Mouse (Mus musculus) c-Kit-positive CD71-negative TER-119-negative erythroid progenitor cells, embryonic 14.5 days (primary cell): Measurements from ENCODE around the gene Ppp1r16b.
"Not testable (repeated sequence)": the region's sequence is repeated elsewhere in the genome, so short reads cannot be mapped to it uniquely, and the experiment has no call there.

Source experiments
- DNase-seq: peaks from one replicate; pipeline ENCODE4 v3.0.0-alpha.2; 2013; ENCODE audit warnings: low read depth

Ppp1r16b gene

DNA sequence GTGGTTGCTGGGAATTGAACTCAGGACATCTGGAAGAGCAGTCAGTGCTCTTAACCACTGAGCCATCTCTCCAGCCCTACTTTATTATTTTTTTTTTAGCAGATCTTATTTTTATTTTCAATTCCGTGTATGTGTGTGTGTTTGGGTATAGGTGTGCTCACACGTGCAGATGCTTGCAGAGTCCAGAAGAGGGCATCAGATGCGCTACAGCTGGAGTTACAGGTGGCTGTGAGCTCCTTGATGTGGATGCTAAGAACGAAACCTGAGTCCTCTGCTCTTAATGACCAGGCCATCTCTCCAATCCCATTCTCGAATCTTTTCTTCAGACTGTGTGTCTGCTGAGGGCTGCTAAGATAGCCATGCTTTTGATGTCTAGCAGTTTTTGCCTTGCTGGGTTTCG, 61.1 kb downstream of the Ppp1r16b start:
- DNase-seq, result no peak

DNA sequence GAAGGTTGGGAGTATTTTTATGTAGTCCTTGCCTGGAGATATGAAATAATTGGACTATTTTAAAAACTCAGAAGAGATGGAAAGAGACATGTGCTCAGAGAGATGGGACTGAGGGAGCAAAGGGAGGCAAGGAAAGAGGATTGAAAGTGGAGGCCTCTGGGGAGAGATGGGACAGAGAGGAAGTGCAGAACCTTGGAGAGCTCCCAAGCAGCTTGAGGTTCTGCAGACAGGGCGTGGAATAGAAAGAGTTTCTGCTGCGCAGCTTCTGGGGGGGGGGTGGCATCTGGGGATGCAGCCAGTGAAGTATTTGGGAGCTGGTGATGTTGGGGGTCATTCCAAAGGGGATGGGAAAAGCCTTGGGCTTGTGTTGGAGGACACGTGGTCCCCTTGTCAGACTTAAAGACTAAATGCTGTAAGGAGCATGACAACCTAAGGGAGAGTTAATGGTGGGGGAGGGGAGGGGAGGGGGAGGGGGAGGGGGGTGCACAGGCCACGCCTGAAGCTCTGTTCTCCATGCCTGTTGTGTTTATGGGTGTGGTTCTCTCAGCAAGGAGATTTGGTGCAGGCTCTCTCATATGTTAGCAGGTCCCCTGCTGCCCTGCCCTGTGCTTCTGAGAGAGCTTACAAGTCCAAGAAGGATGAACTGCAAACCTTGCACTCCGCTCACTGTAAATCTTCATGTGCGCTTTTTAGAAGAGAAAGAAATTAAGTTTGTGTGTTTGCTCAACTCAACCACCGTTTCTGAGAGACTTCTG, 63.0 kb downstream of the Ppp1r16b start:
- DNase-seq, result no peak

DNA sequence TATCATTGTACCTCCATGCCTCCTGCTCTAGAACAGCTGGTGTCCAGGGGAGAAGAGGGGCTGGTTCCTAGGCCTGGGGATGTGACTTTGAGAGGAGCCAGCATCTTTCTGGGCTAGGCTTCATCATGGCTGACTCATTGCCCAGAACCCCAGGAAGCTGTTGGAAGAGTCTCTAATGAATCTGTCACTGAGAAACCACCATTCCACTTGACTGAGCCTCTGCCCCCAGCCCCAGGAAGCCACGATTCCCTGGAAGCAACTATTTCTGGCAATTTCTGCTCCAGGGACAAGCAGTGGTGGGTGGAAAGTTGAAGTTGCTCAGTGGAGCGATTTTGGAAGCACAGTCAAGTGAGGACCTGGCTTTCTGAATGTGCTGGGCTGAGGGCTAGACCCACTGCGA, 65.7 kb downstream of the Ppp1r16b start:
- DNase-seq, result no peak

DNA sequence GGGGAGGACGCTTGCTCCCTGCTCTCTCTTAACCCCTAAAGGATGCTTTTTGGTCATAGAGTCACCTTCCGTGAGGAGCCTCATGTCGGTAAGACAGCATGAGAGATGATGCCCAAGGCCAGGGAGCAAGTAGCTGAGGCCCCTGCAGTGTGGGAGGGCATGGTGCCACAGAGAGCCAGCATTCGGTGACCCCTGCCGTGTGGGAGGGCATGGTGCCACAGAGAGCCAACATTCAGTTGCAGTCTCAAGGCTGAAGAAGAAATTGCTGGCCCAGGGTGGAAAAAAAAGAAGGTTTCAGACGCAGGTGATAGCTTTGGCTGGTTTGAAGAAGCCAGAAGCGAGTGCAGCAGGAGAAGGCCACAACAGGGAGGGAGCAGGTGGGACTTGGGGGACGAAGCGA, 67.3 kb downstream of the Ppp1r16b start:
- DNase-seq, result no peak

DNA sequence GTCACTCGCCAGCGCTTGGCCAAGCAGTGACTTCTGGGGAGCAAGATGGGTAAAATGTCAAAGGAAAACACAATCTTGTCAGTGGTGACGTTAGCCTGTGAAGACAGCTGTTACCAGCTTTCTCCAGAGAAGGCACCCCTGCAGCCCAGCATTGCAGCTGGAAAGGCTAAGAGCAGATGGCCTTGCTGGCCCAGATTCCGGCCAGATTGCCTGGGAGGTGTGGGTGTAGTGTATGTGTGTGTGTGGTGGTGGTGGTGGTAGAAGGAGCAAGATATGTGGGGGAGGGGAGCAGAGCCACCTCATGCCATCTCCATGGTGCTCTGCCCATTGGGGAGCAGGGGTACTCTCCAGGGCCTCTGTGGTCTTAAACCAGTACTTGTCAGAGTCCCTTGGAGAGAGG, 67.9 kb downstream of the Ppp1r16b start:
- DNase-seq, result no peak

DNA sequence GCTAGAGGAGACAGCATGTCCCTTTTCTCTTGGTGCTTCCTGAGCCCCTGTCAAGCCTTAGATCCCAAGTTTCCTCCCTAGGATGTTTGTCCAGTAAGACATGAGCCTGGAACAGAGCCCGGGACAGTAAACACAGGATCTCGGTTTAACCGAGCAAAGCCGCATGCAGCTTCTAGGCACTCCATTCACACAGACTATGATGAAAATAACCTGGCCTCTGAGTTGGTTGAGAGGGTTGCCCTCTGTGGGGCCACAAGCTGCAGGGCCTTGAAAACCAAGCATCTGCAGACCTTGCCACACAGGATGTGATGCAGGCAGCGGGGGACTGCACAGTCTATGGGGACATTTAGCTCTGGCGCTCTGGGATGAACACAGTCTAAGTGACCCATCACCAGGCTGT, 68.7 kb downstream of the Ppp1r16b start:
- no peak for DNase-seq

DNA sequence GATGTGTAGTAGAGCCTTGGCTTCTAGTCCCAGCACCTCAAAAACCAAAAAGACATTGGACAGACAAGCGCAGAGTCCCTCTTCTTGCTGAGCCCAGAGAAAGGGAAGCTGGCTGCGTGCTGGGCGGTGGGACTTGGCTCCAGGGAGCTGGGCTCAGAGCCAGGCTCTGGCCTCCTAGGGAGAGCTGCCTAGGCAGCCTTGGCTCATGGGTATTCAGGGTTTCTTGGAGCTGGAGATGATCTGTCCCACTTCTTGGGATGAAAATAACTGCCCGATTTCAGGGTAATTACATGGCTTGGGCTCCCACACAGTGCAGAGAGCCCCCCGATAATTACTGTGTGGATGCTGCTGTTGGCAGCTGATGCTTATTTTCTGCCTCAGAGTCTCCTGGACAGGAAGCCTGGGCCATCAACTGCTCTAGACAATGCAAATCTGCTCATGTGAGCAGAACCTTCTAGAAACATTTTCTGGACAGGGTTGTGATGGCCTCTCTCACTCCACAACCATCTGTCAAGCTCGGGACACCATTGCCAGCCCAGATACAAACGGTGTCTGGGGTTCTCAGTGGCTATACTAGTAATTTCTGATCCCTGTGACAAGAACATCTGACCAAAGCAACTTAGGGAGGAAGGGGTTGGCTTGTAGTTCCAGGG, 69.4 kb downstream of the Ppp1r16b start:
- no peak for DNase-seq

DNA sequence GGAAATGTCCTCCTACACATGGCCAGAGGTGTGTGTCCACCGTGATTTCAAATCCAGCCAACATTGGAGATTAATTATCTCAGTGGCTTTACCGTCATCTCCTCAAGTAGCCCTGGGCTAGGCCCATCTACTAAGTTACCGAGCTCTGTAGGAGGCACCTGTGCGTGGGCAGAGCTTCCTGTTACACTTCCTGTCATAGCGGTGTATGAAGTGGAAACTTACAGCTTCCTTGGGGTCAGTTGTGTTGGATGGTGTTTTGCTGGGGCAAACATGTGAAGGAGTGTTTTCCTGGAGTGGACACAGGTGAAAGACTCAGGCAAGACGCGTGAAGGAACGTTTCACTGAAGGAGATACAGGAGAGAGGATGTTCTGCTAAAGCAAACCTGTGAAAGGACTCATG, 70.1 kb downstream of the Ppp1r16b start:
- no peak for DNase-seq

DNA sequence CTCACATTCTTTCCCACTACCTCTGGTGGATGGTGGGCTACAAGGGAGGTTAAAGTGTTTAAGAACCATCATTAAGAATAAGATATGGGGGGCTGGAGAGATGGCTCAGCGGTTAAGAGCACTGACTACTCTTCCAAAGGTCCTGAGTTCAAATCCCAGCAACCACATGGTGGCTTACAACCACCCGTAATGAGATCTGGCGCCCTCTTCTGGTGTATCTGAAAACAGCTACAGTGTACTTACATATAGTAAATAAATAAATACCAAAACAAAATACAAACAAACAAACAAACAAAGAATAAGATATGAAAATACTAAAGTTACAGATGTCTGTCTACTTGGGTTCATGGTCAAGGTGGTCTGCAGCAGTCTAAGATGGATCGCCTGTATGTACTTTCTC, 71.0 kb downstream of the Ppp1r16b start:
- DNase-seq, result not testable (repeated sequence)

DNA sequence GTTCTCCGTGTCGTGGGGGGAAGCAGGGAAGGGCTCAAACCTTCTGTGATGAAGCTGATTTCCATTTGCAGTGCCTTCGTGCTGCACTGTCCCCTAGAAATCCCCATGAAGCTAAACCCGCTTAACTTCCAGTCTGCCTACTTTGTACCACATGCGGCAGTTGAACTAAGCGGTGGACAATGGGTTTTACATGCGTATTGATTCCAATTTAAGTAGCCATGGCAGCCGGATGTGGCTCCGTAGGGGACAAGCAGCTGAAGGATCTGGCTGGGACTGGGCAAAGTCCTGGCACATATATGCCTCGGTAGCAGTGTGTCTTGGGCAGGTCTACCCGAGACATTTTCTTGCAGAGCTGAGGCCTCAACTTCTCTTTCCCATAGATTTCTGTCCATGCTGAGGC, 73.4 kb downstream of the Ppp1r16b start:
- no peak for DNase-seq

DNA sequence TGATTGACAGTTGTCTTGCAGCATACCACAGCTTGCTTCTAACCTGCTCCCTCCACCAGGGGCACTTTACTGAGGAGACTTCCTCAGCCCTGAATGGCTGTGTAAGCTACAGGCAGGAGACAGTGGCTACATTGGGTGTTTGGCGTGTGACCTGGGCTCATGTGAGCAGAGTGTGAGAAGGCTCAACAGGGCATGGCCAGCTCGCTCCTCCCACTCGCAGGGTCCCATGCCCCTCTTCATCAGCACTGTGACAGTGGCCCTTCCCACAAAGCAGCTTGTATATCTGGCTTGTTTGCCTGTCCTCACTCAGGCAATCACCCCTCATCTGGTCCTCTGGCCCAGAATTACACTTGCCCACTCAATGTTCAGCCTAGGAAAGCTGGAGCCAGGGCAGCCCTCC, 73.9 kb downstream of the Ppp1r16b start:
- DNase-seq, result no peak

DNA sequence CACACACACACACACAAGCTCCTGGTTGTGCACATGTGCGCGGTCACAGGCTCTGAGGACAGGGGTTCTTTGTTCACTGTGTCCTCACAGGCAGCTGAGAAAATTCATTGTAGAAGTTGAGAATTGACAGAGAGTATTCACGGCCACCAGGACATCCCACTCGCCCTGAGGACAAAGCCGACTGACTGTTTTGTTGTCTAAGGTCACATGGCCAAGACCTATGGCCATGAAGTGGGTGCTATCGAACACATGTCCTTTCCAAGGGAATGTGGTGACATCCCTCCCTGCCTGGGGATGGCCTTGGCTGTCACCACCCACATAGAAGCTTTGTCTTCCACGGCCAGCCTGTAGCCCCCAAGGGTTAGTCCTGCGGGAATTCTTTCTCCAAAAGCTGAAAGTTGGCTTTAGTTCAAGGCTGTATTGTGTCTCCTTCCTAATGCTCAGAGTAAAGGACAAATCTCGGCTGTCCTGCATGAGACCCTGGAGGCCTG, 75.9 kb downstream of the Ppp1r16b start:
- DNase-seq, result no peak

DNA sequence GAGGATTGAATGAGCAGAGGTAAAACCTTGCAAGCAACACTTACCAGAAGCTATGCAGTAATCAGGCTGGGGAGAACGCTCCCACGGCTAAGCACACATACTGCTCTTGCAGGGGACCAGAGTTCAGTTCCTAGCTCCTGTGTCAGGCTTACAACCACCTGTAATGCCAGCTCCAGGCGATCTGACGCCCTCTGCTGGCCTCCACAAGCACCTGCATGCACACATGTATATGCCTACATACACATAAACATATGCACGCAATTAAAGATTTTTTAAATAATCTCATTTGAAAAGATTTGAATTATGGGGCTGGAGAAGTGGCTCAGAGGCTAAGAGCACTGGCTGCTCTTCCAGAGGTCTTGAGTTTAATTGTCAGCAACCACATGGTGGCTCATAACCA, 77.2 kb downstream of the Ppp1r16b start:
- no peak for DNase-seq

DNA sequence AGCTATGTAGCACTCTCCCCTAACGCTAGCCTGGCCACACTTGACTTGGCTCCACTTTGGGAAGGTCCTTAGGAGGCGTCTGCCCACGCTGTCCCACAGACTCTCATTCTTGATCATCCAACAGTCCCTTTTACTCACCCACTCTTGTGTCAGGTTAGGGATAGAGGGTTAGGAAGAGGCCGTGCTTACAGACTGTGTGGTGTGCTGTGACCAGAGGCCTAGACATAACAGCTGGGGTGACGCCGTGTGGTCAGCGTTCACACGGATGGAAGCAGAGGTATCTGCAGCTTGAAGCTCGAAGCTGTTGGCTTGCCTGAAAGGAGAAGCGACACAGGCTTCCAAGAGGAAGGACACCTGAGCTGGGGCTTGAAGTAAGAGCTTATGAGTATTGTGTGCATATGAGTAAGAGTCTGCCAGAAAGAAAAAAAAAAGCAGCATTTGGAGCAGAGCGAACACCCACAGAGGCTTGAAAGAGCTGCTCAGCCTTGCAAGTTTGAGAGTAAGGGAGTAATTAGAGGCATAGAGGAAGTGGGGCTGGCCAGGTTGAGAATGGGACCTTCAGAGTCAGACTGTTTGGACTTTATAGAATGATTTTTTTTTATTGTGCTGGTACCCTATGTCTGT, 78.4 kb downstream of the Ppp1r16b start:
- no peak for DNase-seq

DNA sequence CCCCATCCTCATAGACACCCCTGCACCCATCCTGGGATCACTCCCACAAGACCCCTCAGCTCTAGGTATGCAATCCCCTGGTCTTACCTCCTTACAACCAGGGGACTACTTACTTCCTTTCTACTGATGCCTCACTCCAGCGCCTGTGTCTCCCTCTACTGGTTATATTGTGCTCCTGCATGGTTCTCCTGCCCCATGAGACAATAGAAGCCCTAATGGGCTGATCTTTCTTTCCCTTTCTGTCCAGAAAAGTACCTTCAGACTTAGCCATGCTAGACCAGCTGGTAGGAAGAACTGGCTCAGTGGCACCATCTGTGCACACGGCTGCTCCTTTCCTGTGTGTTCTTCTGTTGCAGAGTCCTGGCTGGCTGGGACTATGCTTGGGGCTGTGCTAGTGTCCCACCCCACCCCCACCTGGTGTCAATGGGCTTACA, 79.9 kb downstream of the Ppp1r16b start:
- peak; percentile 43 for DNase-seq

DNA sequence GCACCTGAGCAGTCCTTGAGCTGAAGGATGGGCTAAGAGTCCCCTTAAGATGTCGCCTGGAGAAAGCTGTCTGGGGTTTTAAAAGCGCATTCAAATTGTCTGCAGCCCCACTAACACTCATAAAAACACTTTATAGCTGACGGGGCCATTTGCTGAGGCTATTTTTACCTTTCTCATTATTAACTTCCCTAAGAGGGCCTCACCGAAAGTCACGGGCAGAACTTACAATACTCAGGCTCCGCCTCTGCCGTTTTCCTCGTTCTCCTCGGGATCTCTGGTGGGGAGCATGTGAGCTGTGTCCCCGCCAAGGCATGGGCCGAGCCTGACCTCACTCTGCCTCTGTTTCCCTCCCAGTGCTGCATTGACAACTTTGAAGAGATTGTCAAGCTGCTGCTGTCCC, 81.0 kb downstream of the Ppp1r16b start:
- DNase-seq, result no peak

DNA sequence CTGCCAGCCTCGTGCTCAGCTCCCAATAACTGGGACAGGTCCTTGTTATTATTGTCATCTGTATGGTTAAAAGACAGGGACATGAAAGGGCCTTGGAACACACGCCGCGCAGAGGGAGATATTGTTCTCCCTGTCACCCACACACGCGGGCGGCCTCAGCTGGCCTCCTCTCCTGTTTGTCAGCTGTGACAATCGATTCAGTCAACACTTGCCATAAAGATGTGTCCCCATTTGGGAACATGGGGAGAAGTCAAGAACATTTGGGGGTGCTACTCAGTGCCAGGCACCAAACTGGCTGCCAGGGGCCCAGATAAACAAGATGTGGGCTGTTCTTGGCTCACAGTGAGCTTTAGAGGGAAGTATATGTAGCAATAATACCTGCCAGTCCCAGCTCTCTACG, 84.2 kb downstream of the Ppp1r16b start:
- no peak for DNase-seq

DNA sequence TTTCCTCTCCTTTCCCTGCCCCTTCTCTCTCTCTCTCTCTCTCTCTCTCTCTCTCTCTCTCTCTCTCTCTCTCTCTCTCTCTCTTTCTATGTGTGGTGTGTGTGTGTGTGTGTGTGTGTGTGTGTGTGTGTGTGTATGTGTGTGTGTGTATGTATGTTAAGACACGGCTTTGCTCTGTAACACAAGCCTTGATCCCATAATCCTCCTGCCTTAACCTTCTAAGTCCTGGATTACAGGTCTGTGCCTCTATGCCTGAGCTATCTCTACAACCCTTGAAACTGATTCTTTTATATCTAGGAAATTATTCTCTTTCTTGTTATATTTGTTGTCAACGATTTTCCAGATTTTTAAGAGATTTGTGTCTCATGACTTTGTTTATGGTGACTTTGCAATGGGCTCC, 95.0 kb downstream of the Ppp1r16b start:
- no peak for DNase-seq

DNA sequence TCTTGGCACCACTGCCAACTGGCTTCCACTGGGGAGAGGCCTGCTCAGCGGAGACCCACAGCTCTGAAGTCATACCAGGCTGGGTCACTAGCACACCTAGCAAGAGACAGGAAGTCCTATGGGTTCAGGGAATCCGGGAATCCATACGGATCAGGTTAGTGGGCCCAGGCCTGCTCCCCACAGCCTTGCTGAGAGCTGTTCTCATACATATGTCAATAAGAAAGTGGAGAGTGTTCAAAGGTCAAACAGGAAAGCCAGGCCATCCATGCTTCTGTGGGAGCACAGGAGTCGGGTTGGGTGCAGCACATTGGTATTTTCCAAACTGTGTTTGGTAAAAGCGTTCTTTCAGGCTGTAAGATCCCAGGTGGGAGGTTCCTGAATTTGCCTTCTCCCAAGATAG, 97.1 kb downstream of the Ppp1r16b start:
- DNase-seq, result no peak

DNA sequence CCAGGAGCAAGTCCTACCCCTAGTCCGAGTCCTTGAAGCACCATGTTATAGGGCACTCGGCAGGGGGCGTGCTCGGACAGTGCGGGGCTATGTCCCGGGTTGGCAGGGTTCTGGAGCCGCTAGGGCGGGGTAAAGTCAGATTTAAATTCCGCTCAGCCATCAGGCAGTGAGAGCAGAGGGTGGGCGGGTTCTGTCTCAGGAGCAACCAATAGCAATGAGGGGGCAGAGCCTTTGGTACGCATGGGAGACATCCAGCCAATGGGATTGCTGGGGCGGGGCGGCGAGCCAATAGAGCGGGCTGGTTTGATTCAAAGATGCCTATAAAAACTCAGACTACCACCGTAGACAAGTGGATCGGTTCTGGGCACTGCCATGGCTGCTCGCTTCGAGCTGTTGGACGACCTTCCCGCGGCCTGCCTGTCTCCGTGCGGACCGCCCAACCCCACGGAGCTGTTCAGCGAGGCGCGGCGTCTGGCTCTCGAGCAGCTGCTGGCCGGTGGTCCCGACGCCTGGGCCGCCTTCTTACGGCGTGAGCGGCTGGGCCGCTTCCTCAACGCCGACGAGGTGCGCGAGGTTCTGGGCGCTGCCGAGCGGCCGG, 102.6 kb downstream of the Ppp1r16b start, which contains the start of gene Fam83d:
Gene Fam83d, plus strand, starts transcription at position 352 of the 598 bp plus-strand sequence.
- peak; percentile 94 for DNase-seq

DNA sequence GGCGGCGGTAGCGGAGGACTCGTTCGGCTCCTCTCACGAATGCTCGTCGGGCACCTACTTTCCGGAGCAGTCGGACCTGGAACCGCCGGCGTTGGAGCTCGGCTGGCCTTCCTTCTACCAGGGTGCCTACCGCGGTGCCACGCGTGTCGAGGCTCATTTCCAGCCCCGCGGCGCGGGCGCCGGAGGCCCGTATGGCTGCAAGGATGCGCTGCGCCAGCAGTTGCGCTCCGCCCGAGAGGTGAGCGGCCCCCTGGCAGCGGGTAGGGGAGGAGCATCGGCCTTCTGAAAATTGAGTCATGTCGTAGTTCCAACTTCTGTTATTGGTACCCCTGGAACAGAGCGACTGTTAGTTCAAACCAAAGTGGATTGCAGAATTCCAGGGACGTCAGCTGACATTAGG, 103.2 kb downstream of the Ppp1r16b start:
- DNase-seq, result peak; percentile 29

DNA sequence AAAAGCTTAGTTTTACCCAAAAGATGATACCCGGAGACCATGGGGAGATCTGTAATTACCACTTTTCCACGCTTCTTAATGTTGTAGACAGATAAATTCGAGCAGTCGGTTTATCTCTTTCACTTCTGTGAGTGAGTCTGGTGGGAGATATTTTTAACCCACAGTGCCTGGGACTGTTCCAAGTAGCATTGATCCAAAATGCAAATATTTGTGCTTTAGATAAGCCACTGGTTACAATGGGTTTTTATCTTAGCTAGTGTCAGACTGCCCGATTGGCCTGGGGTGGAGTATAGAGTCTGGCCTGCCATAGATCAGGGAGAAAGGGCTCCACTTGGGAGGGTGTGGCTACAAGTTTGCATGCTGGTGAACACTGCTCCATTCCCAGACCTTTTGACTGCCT, 103.6 kb downstream of the Ppp1r16b start:
- peak; percentile 8 for DNase-seq
